Mouse (Mus musculus): ENCODE measurements around the gene Wdpcp. TPM values are rescaled to one million over a fixed set of nuclear protein-coding genes. Genes with fewer than 3 reads are reported as not detected.

Gene Wdpcp
- polyA plus RNA-seq, 2 experiments = 0.73 to 0.96 TPM

DNA sequence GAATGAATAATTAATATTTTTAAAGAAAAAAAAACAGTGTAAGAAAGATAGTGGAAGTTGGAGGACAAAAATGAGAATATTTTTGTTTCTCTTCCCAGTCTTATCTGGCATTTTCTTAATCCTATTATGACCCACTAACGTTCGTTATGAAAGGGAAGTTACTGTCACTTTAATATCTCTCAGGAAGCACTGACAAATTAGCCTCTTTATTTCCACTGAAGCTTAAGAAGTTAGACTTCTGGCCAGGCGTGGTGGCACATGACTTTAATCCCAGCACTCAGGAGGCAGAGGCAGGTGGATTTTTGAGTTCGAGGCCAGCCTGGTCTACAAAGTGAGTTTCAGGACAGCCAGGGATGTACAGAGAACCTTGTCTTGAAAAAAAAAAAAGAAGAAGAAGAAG, 299.7 kb downstream of the Wdpcp start:
- Histone ChIP-seq H3K4me2 (ENCODE audit: low read depth) (no peak overlapping the region), H3K27me3 (ENCODE audit: control insufficient read depth, insufficient read depth, low read length) (no peaks in the 10 kb centered on the region), H3K4me3 (ENCODE audit: insufficient read depth in 1 of 2, low read depth in 2 of 2, low read length in 2 of 2) (no peak overlapping the region), H3K36me3 (replicated peaks; ENCODE audit: control insufficient read depth, insufficient read depth, low read depth) (no peaks in the 10 kb centered on the region), H3K9me3 (ENCODE audit: control insufficient read depth, low read length) (no peaks in the 10 kb centered on the region), H3K9ac (replicated peaks) (no peak overlapping the region), H3K4me1 (replicated peaks; ENCODE audit: control insufficient read depth in 2 of 2, insufficient read depth in 2 of 2, low read length in 1 of 2) (no peaks in the 10 kb centered on the region), H3K27ac (no peak overlapping the region)
- TF ChIP-seq EP300 (IDR thresholded peaks at IDR 0.05; ENCODE audit: low read depth) (no peak), CTCF (IDR thresholded peaks at IDR 0.05; ENCODE audit: low read depth) (no peak)
- 32% methylated on average over 4 of the region's 4 CpGs for WGBS (ENCODE audit: insufficient replicate concordance)
- no peak for DNase-seq (ENCODE audit: low read depth in 3 of 3, low spot score in 3 of 3)
- ATAC-seq (ENCODE audit: insufficient read depth) = no peak

DNA sequence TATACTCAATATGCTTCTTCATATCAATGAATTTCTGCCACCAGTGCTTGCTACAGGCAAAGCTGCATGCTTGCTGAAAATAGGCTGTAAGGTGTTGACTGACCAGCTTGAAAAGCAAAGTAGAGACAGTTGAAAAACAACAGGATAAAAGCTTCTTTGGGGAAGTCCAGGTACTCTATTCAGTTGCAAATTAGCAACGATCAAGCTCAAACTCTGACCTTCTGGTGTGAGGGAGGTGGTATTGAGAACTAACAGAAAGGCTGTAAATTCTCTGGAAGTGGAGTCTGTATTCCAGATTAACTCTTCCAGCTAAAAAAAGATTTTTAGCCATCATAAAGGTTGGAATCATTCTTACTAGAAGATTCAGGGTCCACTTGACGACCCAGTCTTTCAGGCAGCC, 303.0 kb downstream of the Wdpcp start:
- no peak for DNase-seq (ENCODE audit: low read depth in 3 of 3, low spot score in 3 of 3)
- no peak for ATAC-seq (ENCODE audit: insufficient read depth)
- Histone ChIP-seq H3K27ac (no peak overlapping the region), H3K9ac (replicated peaks) (no peak overlapping the region), H3K4me1 (replicated peaks; ENCODE audit: control insufficient read depth in 2 of 2, insufficient read depth in 2 of 2, low read length in 1 of 2) (no peaks in the 10 kb centered on the region), H3K9me3 (ENCODE audit: control insufficient read depth, low read length) (no peaks in the 10 kb centered on the region), H3K27me3 (ENCODE audit: control insufficient read depth, insufficient read depth, low read length) (no peaks in the 10 kb centered on the region), H3K4me2 (ENCODE audit: low read depth) (no peak overlapping the region), H3K4me3 (ENCODE audit: insufficient read depth in 1 of 2, low read depth in 2 of 2, low read length in 2 of 2) (no peak overlapping the region), H3K36me3 (replicated peaks; ENCODE audit: control insufficient read depth, insufficient read depth, low read depth) (no peaks in the 10 kb centered on the region)
- WGBS (ENCODE audit: insufficient replicate concordance) = 64% methylated on average over 2 of the region's 2 CpGs
- TF ChIP-seq CTCF (IDR thresholded peaks at IDR 0.05; ENCODE audit: low read depth) (no peak), EP300 (IDR thresholded peaks at IDR 0.05; ENCODE audit: low read depth) (no peak)

DNA sequence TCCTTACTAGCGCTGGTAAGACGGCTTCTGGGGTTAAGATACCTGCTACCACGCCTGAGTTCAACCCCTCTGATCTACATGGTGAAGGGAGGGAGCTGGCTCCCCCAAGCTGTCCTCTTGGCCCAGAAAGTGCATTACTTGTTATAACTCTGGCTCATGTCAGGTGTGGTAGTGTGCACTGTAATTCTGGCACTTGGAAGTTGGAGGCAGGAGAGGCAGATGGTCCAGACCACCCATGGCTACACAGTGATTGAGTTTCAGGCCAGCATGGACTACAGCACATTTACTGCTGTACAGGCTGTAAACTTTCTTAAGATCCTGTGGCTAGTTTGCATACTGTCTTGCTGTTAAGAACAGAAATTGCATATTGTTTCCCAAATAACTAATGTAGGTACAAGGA, 322.7 kb downstream of the Wdpcp start:
- Histone ChIP-seq H3K4me1 (replicated peaks; ENCODE audit: control insufficient read depth in 2 of 2, insufficient read depth in 2 of 2, low read length in 1 of 2) (no peaks in the 10 kb centered on the region), H3K9me3 (ENCODE audit: control insufficient read depth, low read length) (no peaks in the 10 kb centered on the region), H3K27ac (no peak overlapping the region), H3K4me3 (ENCODE audit: insufficient read depth in 1 of 2, low read depth in 2 of 2, low read length in 2 of 2) (no peak overlapping the region), H3K4me2 (ENCODE audit: low read depth) (no peak overlapping the region), H3K27me3 (ENCODE audit: control insufficient read depth, insufficient read depth, low read length) (no peaks in the 10 kb centered on the region), H3K9ac (replicated peaks) (no peak overlapping the region), H3K36me3 (replicated peaks; ENCODE audit: control insufficient read depth, insufficient read depth, low read depth) (no peaks in the 10 kb centered on the region)
- no peak for DNase-seq (ENCODE audit: low read depth in 3 of 3, low spot score in 3 of 3)
- TF ChIP-seq EP300 (IDR thresholded peaks at IDR 0.05; ENCODE audit: low read depth) (no peak), CTCF (IDR thresholded peaks at IDR 0.05; ENCODE audit: low read depth) (no peak)
- ATAC-seq (ENCODE audit: insufficient read depth) = no peak
- WGBS (ENCODE audit: insufficient replicate concordance) = 49% methylated on average over 3 of the region's 3 CpGs

GRCm38 (mm10) chr11:21922531-21922930, 350.5 kb downstream of the Wdpcp start:
- Histone ChIP-seq H3K9ac (replicated peaks) (no peak overlapping the region), H3K4me3 (ENCODE audit: insufficient read depth in 1 of 2, low read depth in 2 of 2, low read length in 2 of 2) (no peak overlapping the region), H3K4me2 (ENCODE audit: low read depth) (no peak overlapping the region), H3K4me1 (replicated peaks; ENCODE audit: control insufficient read depth in 2 of 2, insufficient read depth in 2 of 2, low read length in 1 of 2) (no peaks in the 10 kb centered on the region), H3K27ac (no peak overlapping the region), H3K27me3 (ENCODE audit: control insufficient read depth, insufficient read depth, low read length) (no peaks in the 10 kb centered on the region), H3K36me3 (replicated peaks; ENCODE audit: control insufficient read depth, insufficient read depth, low read depth) (no peaks in the 10 kb centered on the region), H3K9me3 (ENCODE audit: control insufficient read depth, low read length) (no peaks in the 10 kb centered on the region)
- 61% methylated on average over 3 of the region's 3 CpGs for WGBS (ENCODE audit: insufficient replicate concordance)
- DNase-seq (ENCODE audit: low read depth in 3 of 3, low spot score in 3 of 3) (no peak), ATAC-seq (ENCODE audit: insufficient read depth) (no peak)
- TF ChIP-seq EP300 (IDR thresholded peaks at IDR 0.05; ENCODE audit: low read depth) = no peak
- no peak for TF ChIP-seq CTCF (IDR thresholded peaks at IDR 0.05; ENCODE audit: low read depth)

Small RNAs within 50 kb of the gene (microRNA-seq; reads per million reads assigned to microRNA genes)
- not detected for gene Gm22990

Other genes with a start within 250 kb of the Wdpcp start
- 7.2 and 12.3 TPM in 2 replicates for gene Ugp2, start 201.0 kb upstream of the Wdpcp start, polyA plus RNA-seq (2012; rRNA removed)
- gene Ugp2, start 201.0 kb upstream of the Wdpcp start, polyA plus RNA-seq (2014; fragmentation: Nextera tagmentation; extraction: Ambion mirVana) = 31.6 and 32.5 TPM in 2 replicates
- 44.6 and 80.4 TPM in 2 replicates for gene Mdh1, start 132 bp downstream of the Wdpcp start, polyA plus RNA-seq (2012; rRNA removed)
- gene Mdh1, start 132 bp downstream of the Wdpcp start, polyA plus RNA-seq (2014; fragmentation: Nextera tagmentation; extraction: Ambion mirVana) = 184 and 189 TPM in 2 replicates